Mouse (Mus musculus) megakaryocyte, adult 5-6 weeks (primary cell): ENCODE results near the gene Ddost. TPM values are rescaled to one million over a fixed set of nuclear protein-coding genes. Genes with fewer than 3 reads are reported as not detected.
"Not testable (repeated sequence)": the region's sequence is repeated elsewhere in the genome, so short reads cannot be mapped to it uniquely, and the experiment has no call there.

Experiments used
- ATAC-seq: 2 replicates; pipeline ENCODE4 v1.8.0; 2016; ENCODE audit warnings: mild to moderate bottlenecking, inconsistent platforms; ENCODE audit not compliant: poor library complexity, severe bottlenecking
- total RNA-seq, 2 experiments: library from RNA; stranded (forward) in 1 of 2; stranded (reverse) in 1 of 2; fragments of 153-499, 151-499 nt in 1 of 2; fragments of 221-1000, 200-1000 nt in 1 of 2; gene quantifications; 2 replicates each; pipeline versions ENCODE4 v1.2.3 to v1.2.4; 2015 to 2017

The Ddost gene
- total RNA-seq, 2 experiments from 2014 or later: 102 to 137 TPM

DNA sequence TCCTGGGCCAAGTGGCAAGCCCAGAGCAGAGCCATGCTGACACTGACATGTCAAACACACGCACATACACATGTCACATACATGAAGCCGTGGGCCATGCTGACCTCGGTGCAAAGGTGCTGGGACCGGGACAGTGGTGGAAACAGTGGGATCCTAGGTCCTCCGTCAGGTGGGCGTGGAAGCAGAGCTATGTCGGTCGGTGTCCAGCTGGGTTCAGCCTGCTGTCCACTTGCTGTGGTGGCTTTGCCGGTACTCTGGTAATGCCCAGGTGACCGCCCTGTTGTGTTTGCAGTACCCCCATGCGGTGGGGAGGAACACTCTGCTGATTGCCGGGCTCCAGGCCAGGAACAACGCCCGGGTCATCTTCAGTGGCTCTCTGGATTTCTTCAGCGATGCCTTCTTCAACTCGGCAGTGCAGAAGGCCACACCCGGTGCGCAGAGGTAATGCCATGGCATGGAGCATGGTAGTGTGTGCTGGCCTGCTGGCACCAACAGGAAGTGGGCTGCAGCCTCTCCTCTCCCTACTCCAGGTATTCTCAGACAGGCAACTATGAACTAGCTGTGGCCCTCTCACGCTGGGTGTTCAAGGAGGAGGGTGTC, 5.9 kb downstream of the Ddost start:
- no peak for ATAC-seq

DNA sequence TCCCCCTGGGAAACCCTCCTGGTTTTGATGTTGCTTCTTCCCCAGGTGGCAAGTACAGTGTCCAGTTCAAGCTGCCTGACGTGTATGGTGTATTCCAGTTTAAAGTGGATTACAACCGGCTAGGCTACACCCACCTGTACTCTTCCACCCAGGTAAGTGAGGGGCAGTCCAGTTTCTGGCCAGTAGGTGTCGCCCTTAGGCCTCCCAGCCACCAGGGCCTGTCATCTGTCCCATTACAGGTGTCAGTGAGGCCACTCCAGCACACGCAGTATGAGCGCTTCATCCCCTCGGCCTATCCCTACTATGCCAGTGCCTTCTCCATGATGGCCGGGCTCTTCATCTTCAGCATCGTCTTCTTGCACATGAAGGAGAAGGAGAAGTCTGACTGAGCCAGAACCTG, 7.1 kb downstream of the Ddost start:
- peak; percentile 61 for ATAC-seq

- no peak for ATAC-seq
Measured at GRCm38 (mm10) chr4:138312105-138312504, 7.6 kb downstream of the Ddost start.

GRCm38 (mm10) chr4:138313021-138313420, 8.5 kb downstream of the Ddost start:
- no peak for ATAC-seq

- no peak for ATAC-seq
Measured at GRCm38 (mm10) chr4:138313795-138314194, 9.3 kb downstream of the Ddost start.

GRCm38 (mm10) chr4:138315781-138316180, 11.3 kb downstream of the Ddost start:
- 0 out of 2 replicates have a peak, but pooled peaks have one; percentile 22 for ATAC-seq

GRCm38 (mm10) chr4:138316369-138316768, 11.8 kb downstream of the Ddost start:
- no peak for ATAC-seq

DNA sequence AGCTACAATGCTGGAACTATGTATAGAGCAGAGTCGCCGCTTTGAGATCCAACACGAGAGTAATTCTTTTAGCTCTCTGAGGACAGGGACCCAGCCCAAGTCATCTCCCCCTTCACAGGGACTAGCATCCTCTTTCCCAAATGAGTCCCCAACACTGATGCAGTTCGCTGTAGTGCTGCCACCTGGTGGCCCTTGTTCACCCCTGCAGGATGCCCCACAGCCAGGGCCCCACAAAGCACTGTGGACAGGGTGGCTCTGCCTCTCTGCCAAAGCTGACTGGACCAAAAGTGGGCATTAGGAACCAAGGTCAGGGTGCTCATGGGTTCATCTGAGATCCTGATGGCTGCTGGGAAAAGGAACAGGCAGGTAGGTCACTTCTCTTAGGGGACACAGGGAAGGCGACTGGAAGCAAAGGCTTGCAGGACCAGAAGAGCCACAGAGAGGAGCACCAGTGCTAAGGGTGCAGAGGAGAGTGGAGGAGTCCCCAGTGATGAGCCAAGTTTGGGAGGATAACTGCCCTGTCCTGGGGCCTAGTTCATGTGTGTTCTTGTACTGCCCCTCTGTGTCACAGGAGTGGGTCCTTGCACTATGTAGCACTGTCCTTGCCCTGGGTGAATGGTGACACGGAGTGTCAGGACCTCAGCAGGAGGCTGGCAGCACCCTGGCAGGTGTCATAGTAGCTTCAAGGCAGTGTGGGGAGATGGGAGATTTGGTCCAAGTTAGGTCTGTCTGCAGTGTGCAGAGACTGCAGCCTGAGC, 14.2 kb downstream of the Ddost start:
- peak; percentile 78 for ATAC-seq

- peak; percentile 86 for ATAC-seq
Measured at GRCm38 (mm10) chr4:138319508-138319907, 15.0 kb downstream of the Ddost start.

DNA sequence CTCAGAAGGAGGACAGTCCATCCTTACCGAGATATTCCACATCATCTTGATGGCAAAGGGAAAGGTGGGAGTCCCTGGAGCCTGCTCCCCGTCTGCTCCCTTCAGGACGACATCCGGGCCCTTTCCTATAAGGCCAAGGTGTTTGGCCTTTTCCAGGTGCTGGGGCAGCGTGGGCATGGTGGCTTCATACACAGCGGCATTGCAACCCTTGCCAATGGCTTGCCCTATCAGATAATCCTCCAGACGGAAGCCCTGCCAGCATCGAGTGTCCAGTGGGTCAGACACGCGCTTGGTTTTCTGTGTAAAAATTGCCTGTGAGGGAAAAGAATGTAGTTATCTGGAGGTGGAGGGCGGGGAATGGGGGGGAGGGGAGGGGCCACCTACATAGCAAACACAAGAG, 16.2 kb downstream of the Ddost start:
- ATAC-seq: no peak

DNA sequence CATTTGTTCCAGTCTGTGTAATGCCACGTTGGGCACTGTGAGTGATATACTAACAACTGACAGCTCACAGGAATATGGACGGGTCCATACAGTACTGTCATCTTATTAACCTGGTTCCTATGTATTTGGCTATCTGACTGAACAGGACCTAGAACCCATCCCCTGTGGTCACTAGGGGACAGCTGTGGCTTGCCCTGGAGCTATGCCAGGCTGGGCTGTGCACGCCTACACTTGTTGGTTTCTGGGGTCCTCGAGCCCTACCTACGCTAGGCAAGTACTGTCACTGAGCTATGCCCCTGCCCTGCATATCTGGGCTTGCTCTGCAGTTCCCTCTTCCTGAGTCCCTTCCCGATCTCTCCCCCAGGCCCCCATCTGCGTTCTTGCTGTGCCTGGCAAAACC, 17.0 kb downstream of the Ddost start:
- no peak for ATAC-seq

DNA sequence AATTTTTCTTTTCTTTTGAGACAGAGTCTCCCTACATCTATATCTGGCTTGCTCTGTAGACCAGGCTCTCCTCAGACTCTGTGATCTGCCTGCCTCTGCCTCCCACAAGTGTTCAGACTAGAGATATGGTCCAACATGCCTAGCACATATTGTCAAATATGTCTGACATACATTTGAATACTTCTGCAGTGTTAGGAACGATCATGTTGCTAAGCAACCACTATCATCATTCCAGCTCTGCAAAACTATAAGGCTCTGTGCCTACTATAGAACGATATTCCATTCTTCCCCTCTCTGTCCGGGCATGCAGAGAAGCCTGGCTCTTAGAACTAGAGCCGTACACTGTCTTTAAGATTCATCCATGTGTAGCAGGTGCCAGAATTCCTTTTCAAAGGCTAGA, 18.2 kb downstream of the Ddost start:
- no peak for ATAC-seq

GRCm38 (mm10) chr4:138323753-138324152, 19.2 kb downstream of the Ddost start:
- ATAC-seq: no peak

DNA sequence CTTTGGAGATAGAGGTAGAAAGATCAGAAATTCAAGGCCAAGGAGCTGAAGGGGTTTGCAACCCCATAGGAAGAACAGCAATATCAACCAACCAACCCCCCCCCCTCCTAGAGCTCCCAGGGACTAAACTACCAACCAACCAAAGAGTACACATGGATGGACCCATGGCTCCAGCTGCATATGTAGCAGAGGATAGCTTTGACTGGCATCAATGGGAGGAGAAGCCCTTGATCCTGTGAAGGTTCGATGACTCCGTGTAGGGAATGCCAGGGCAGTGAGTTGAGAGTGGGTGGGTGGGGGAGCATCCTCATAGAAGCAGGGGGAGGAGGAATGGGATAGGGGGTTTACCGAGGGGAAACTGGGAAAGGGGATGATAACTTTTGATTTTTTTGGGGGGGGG, 19.9 kb downstream of the Ddost start:
- no peak for ATAC-seq

DNA sequence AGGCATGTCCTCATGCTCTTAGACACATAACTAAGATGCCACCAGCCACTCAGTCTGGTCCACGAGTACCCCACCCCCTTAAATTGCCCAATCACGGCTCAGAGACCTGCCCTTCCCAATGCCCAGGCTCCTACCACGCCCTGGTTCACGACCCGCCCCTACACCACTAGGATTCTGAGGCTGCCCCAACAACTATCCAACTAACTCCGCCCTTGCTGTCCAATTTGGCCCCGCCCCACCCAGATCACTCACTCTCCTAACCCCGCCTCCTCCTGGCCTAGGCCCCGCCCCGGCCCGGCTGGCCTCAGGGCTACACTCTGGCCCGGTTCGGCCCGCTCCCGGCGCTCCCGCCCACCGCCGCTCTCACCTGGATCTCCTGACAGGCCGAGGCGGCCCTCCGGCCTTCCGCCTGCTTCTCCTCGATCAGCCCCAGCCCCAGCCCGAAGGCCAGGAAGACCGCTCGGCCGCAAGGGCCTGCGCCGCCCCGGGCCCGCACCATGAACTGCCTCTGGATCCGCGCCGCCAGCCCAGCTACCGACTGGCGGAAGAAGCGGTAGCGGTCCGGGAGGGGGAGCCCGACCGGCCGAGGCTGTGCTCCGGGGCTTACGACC, 21.0 kb downstream of the Ddost start:
- peak; percentile 90 for ATAC-seq

- ATAC-seq: peak; percentile 86
Measured at GRCm38 (mm10) chr4:138326077-138326695, 21.7 kb downstream of the Ddost start, which contains the start of gene Pink1. Pink1 (minus strand) TSS chr4:138326307.

DNA sequence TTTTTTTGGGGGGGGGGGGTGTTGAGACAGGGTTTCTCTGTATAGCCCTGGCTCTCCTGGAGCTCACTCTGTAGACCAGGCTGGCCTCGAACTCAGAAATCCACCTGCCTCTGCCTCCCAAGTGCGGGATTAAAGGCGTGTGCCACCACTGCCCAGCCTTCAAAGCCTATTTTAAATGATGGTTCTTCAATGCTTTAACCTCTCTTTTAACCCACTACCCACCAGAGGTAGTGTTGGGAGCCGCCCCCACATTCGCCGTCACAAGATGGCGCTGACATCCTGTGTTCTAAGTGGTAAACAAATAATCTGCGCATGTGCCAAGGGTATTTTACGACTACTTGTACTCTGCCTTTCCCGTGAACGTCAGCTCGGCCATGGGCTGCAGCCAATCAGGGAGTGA, 22.6 kb downstream of the Ddost start:
- ATAC-seq: not testable (repeated sequence)

DNA sequence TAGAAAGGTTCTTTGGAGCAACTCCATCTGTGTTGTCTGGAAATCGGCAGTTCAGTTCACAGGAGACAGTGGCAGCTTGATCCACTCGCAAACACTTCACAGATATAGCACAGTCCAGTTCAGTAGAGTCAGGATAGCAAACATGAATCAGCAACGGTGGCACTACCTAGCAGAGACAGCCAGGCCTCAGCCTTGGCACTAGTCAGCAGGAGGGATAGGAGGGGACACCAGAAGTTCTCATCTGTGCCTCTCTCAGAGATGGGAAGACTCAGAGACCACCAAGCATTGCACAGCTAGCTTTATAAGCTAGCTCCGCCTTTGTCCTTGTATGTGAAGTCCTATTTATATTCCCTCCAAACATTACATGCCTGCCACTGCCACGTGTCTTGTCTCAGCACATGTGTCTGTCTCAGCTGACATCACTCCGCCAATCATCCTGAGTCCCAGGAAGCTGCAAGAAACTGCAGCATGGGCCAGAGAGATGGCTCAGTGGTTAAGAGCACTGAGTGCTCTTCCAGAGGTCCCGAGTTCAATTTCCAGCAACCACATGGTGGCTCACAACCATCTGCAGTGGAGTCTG, 23.5 kb downstream of the Ddost start:
- ATAC-seq: no peak

DNA sequence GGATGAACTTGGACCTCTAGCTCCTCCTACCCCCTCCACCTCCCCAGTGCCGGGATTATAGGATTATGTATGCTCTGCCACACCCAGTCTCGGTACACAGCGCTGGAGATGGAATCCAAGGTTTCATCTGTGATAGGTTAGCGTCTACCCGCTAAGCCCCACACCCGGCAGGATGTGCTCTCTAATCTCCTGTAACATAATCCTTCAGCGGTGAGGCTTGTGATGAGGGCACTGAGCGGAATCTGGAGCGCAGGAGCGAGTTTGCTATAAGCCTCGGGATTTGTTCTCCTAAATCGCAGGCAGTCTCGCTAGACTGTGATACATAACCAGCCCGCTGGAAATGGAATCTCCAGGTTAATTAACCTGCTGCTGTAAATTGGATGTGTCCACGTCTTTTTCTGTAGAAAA, 25.7 kb downstream of the Ddost start:
- no peak for ATAC-seq

GRCm38 (mm10) chr4:138331647-138332046, 27.1 kb downstream of the Ddost start:
- no peak for ATAC-seq

GRCm38 (mm10) chr4:138333135-138333534, 28.6 kb downstream of the Ddost start:
- ATAC-seq: no peak
